Mouse (Mus musculus) forebrain, embryonic 14.5 days (tissue): ENCODE results near the gene Arpc5l. TPM values are rescaled to one million over a fixed set of nuclear protein-coding genes. Genes with fewer than 3 reads are reported as not detected.

Source experiments
- ATAC-seq: fragments of 200-750 bp; cut with Nextera tagmentation; 2 replicates; pipeline ENCODE4 v1.8.0; 2017; ENCODE audit warnings: mild to moderate bottlenecking, moderate library complexity
- DNase-seq: peaks from one replicate; pipeline ENCODE4 v3.0.0-alpha.2; 2015; ENCODE audit warnings: low spot score
- H3K27ac ChIP-seq: fragments of 300-500 bp; sonication (generic); 2 replicates; pipeline ENCODE4 v1.5.1; 2014; ENCODE audit warnings: low read depth, mild to moderate bottlenecking, control low read depth, low read length, moderate library complexity
- H3K27me3 ChIP-seq: fragments of 300-500 bp; sonication (generic); replicated peaks from 2 replicates; pipeline ENCODE4 v1.6.1; 2014; ENCODE audit warnings: low read length, control low read depth, mixed read lengths; ENCODE audit not compliant: control insufficient read depth, insufficient read depth
- H3K36me3 ChIP-seq: fragments of 300-500 bp; sonication (generic); 2 replicates; pipeline ENCODE4 v1.6.1; 2014; ENCODE audit warnings: low read length, control low read depth; ENCODE audit not compliant: control insufficient read depth, insufficient read depth
- H3K4me1 ChIP-seq: fragments of 300-500 bp; sonication (generic); 2 replicates; pipeline ENCODE4 v1.6.1; 2014; ENCODE audit warnings: antibody characterized with exemption, low read length, control low read depth; ENCODE audit not compliant: control insufficient read depth, insufficient read depth
- H3K4me2 ChIP-seq: fragments of 300-500 bp; sonication (generic); 2 replicates; pipeline ENCODE4 v1.6.1; 2014; ENCODE audit warnings: mild to moderate bottlenecking, control low read depth, low read length
- H3K4me3 ChIP-seq: fragments of 300-500 bp; sonication (generic); 2 replicates; pipeline ENCODE4 v1.5.1; 2014; ENCODE audit warnings: low read depth, low read length, control low read depth
- H3K9ac ChIP-seq: fragments of 300-500 bp; sonication (generic); 2 replicates; pipeline ENCODE4 v1.6.1; 2014; ENCODE audit warnings: mild to moderate bottlenecking, low read length, control low read depth, moderate library complexity
- H3K9me3 ChIP-seq: fragments of 300-500 bp; sonication (generic); replicated peaks from 2 replicates; pipeline ENCODE4 v1.6.1; 2016; ENCODE audit warnings: low read length, control low read depth, mixed read lengths; ENCODE audit not compliant: control insufficient read depth
- WGBS: fragments of 180-500 bp; shearing (Covaris S2); extraction: QIAGEN DNeasy Blood & Tissue Kit; methylation state at CpG from one replicate; pipeline ENCODE4 v1.1.7; 2014; 5-methylcytosine and 5-hydroxymethylcytosine counted together
- polyA plus RNA-seq: library from polyadenylated mRNA; unstranded; fragments of >200 nt; fragmentation: Nextera tagmentation; extraction: Ambion mirVana; gene quantifications from 2 replicates; pipeline ENCODE4 v1.2.1, GENCODE M21; 2014

Arpc5l gene
- polyA plus RNA-seq, 1 experiment from 2014 or later = 144 TPM

DNA sequence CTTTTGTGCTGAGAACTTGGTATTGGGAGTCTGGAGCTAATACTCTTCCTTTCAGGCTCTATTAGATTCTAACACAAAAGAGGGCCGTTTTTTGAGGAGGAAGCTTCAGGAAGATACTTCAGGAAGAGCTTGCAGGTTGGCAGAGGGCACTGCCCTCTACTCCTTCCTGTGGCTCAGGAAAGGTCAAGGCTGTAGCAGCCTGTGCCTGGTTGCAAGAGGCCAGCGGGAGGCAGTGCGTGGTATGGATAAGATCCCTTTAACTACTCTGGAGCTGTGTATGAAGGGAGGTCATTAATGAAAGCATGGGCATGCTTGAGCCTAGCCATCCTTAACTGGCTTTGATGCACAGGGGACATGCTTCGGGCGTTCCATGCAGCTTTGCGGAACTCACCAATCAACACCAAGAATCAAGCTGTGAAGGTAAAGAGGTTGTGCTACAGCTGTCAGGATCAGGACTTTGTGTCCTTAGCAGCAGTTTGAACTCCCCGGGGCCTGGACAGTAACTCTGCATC is 7.7 kb downstream of the Arpc5l start:
- no peak overlapping the region for H3K27ac ChIP-seq
- H3K9ac ChIP-seq = no peak overlapping the region
- no peak overlapping the region for H3K4me3 ChIP-seq
- peaks cover 57% of the 10 kb centered on the region for H3K36me3 ChIP-seq
- H3K27me3 ChIP-seq = no peaks in the 10 kb centered on the region
- no peaks in the 10 kb centered on the region for H3K9me3 ChIP-seq
- no peak for ATAC-seq
- peaks cover 11% of the 10 kb centered on the region for H3K4me1 ChIP-seq
- H3K4me2 ChIP-seq = no peak overlapping the region
- DNase-seq = no peak
- whole genome bisulfite sequencing = 90% methylated on average over 7 of the region's 7 CpGs

- no peak overlapping the region for H3K9ac ChIP-seq
- no peak overlapping the region for H3K4me2 ChIP-seq
- H3K4me3 ChIP-seq = no peak overlapping the region
- ATAC-seq (no peak), DNase-seq (no peak)
- 81% methylated on average over 3 of the region's 3 CpGs for WGBS
- no peaks in the 10 kb centered on the region for H3K27me3 ChIP-seq
- H3K36me3 ChIP-seq = peaks cover 94% of the 10 kb centered on the region
- no peak overlapping the region for H3K27ac ChIP-seq
- H3K4me1 ChIP-seq = no peaks in the 10 kb centered on the region
- no peaks in the 10 kb centered on the region for H3K9me3 ChIP-seq
Observed at GRCm38 (mm10) chr2:39016581-39016980, 11.4 kb downstream of the Arpc5l start.

- Histone ChIP-seq H3K36me3 (peaks cover 94% of the 10 kb centered on the region), H3K27ac (no peak overlapping the region), H3K4me3 (no peak overlapping the region), H3K4me2 (no peak overlapping the region), H3K4me1 (no peaks in the 10 kb centered on the region), H3K9ac (no peak overlapping the region), H3K9me3 (no peaks in the 10 kb centered on the region), H3K27me3 (no peaks in the 10 kb centered on the region)
- DNase-seq (no peak), ATAC-seq (no peak)
- WGBS = 88% methylated on average over 1 of the region's 1 CpGs
Observed at GRCm38 (mm10) chr2:39020004-39020403, 14.9 kb downstream of the Arpc5l start.

DNA sequence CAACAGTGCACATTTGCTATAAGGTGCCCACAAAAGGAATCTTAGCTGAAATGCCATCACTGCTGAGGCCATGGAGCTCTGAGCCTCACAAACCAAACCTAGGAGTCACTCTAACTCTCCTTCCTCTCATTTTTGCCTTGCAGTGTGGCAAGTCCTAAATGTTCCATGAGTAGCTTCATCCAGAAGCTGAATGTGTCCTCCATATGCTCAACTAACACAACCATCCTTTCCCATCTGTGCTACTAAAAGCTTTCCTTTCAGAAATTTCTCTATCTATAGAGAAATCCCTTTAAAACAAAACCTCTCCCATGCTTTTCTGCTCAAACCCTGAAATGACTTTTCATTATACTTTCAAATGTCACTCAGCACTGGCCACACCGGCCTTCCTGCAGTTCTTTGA is 26.5 kb downstream of the Arpc5l start:
- Histone ChIP-seq H3K4me3 (no peak overlapping the region), H3K4me2 (no peak overlapping the region), H3K27ac (no peak overlapping the region), H3K9ac (no peak overlapping the region), H3K27me3 (no peaks in the 10 kb centered on the region), H3K9me3 (no peaks in the 10 kb centered on the region), H3K36me3 (peaks cover 85% of the 10 kb centered on the region), H3K4me1 (no peaks in the 10 kb centered on the region)
- ATAC-seq (no peak), DNase-seq (no peak)
- 98% methylated on average over 1 of the region's 1 CpGs for WGBS

- 96% methylated on average over 1 of the region's 1 CpGs for WGBS
- no peak overlapping the region for H3K27ac ChIP-seq
- no peaks in the 10 kb centered on the region for H3K9me3 ChIP-seq
- H3K36me3 ChIP-seq = peaks cover 63% of the 10 kb centered on the region
- H3K27me3 ChIP-seq = no peaks in the 10 kb centered on the region
- DNase-seq = no peak
- H3K9ac ChIP-seq = no peak overlapping the region
- no peak overlapping the region for H3K4me3 ChIP-seq
- no peak overlapping the region for H3K4me2 ChIP-seq
- ATAC-seq = no peak
- H3K4me1 ChIP-seq = no peaks in the 10 kb centered on the region
Observed at GRCm38 (mm10) chr2:39040215-39040614, 35.1 kb downstream of the Arpc5l start.

DNA sequence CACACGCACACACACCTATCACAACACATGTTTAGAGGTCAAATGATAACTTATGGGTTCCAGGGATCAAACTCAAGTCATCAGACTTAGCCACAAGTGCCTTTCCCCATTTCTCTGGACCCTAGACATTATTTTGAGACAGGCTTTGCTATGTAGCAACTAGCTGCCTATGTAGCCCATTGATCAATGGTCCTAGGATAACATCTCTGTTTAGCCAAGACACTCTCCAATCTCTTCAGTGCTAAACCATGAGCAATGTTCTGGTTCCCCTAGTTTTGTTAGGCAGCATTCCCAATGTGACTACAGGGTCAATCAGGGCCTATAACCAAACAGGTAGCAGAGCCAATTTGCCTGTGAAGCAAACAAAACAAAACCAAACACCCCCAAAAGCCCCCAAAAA is 43.4 kb downstream of the Arpc5l start:
- DNase-seq (no peak), ATAC-seq (no peak)
- Histone ChIP-seq H3K9ac (no peak overlapping the region), H3K9me3 (no peaks in the 10 kb centered on the region), H3K4me1 (no peaks in the 10 kb centered on the region), H3K4me3 (no peak overlapping the region), H3K36me3 (peaks cover 77% of the 10 kb centered on the region), H3K27ac (no peak overlapping the region), H3K4me2 (no peak overlapping the region), H3K27me3 (no peaks in the 10 kb centered on the region)
- 95% methylated on average over 1 of the region's 1 CpGs for WGBS

GRCm38 (mm10) chr2:39064687-39065399 is 59.7 kb downstream of the Arpc5l start:
- peaks cover 29% of the 10 kb centered on the region for H3K36me3 ChIP-seq
- 6% methylated on average over 25 of the region's 25 CpGs for WGBS
- peak overlapping the region; percentile 64 for H3K4me2 ChIP-seq
- H3K27ac ChIP-seq = peak overlapping the region; percentile 72
- H3K27me3 ChIP-seq = no peaks in the 10 kb centered on the region
- H3K4me3 ChIP-seq = peak overlapping the region; percentile 92
- peak overlapping the region; percentile 92 for H3K9ac ChIP-seq
- no peaks in the 10 kb centered on the region for H3K4me1 ChIP-seq
- H3K9me3 ChIP-seq = no peaks in the 10 kb centered on the region
- peak; percentile 28; the same call in 1 of the 2 replicates for ATAC-seq
- no peak for DNase-seq

Other genes with a start within 250 kb of the Arpc5l start
- gene Nr6a1, start 77.7 kb upstream of the Arpc5l start, polyA plus RNA-seq = 0.67 and 0.95 TPM in 2 replicates
- 1.9 and 2.5 TPM in 2 replicates for gene Olfml2a, start 73.4 kb upstream of the Arpc5l start, polyA plus RNA-seq
- 1.4 and 1.8 TPM in 2 replicates for gene Wdr38, start 7.9 kb upstream of the Arpc5l start, polyA plus RNA-seq
- gene Rpl35, start 276 bp downstream of the Arpc5l start, polyA plus RNA-seq = 779 and 875 TPM in 2 replicates
- 36.4 and 41.0 TPM in 2 replicates for gene Golga1, start 60.2 kb downstream of the Arpc5l start, polyA plus RNA-seq
- 12.1 and 15.9 TPM in 2 replicates for gene Scai, start 185.4 kb downstream of the Arpc5l start, polyA plus RNA-seq
- 91.7 and 102 TPM in 2 replicates for gene Ppp6c, start 221.1 kb downstream of the Arpc5l start, polyA plus RNA-seq